Mouse (Mus musculus): ENCODE measurements at regions not wholly inside any gene's neighbourhood (a gene's known extent, or its start where the extent isn't known, plus 50 kb on each side); places are given as distances from the start of the nearest gene placed in this dataset.
A peak's percentile ranks its signal among the peaks of the same experiment; 100 is the strongest.

DNA sequence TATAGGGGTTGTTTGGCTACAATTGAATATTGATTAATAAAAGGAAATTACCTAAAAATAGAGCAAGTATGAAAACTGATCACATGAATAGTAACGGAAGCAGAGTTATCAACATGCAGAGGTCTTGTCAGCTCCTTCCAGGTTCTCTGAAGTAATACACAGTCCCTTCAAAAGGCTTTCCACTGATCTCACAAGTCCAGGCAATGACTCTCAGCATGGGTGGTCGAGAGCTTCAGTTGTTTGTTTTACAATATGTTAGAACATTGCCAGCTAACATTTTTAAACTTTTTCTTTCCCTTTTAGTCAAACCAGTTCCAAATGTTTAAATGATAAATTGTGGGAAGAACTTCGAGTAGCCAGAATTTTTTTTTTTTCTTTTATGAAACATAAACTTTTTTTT lies 424.8 kb upstream of the Flrt2 start:
- H3K4me1 ChIP-seq, result no peaks in the 10 kb centered on the region
- 0 out of 2 replicates have a peak, but pooled peaks cover 4% of the 10 kb centered on the region for H3K9me3 ChIP-seq
- H3K36me3 ChIP-seq (replicated peaks), result no peaks in the 10 kb centered on the region
- H3K27ac ChIP-seq (replicated peaks), result no peak overlapping the region
- no peak overlapping the region for H3K4me3 ChIP-seq
- H3K27me3 ChIP-seq (replicated peaks; ENCODE audit: low read depth, poor library complexity, severe bottlenecking), result no peaks in the 10 kb centered on the region
- WGBS, result 75% methylated on average over 3 of the region's 3 CpGs
- DNase-seq (ENCODE audit: low spot score), result no peak

DNA sequence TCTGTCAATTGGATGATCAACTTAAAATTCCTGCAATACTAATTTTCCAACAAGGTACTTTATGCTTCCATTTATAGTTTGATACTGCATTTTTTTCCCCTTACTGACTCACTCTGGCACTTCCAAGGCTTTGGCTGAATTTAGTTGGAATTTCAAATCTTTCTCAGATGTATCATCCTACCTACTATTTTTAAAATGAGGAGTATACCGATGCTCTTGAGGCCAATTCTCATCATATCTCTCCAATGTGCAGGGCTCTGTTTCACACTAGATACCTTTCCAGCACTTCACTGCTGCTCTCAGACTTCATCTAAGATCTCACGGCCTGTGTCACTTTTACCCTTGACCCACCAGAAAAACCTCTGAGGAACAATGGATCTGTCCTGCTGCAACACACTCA lies 386.6 kb upstream of the Flrt2 start:
- H3K27me3 ChIP-seq (replicated peaks; ENCODE audit: low read depth, poor library complexity, severe bottlenecking), result no peaks in the 10 kb centered on the region
- H3K4me3 ChIP-seq, result no peak overlapping the region
- 80% methylated on average over 2 of the region's 2 CpGs for WGBS
- no peak overlapping the region for H3K27ac ChIP-seq (replicated peaks)
- no peaks in the 10 kb centered on the region for H3K36me3 ChIP-seq (replicated peaks)
- DNase-seq (ENCODE audit: low spot score), result no peak
- H3K4me1 ChIP-seq, result no peaks in the 10 kb centered on the region
- no peaks in the 10 kb centered on the region for H3K9me3 ChIP-seq

GRCm38 (mm10) chr12:95315151-95315750 lies 376.8 kb upstream of the Flrt2 start:
- Histone ChIP-seq H3K4me3 (no peak overlapping the region), H3K27ac (replicated peaks) (no peak overlapping the region), H3K9me3 (no peaks in the 10 kb centered on the region), H3K36me3 (replicated peaks) (no peaks in the 10 kb centered on the region), H3K4me1 (no peaks in the 10 kb centered on the region), H3K27me3 (replicated peaks; ENCODE audit: low read depth, poor library complexity, severe bottlenecking) (no peaks in the 10 kb centered on the region)
- 94% methylated on average over 2 of the region's 2 CpGs for WGBS
- no peak for DNase-seq (ENCODE audit: low spot score)

DNA sequence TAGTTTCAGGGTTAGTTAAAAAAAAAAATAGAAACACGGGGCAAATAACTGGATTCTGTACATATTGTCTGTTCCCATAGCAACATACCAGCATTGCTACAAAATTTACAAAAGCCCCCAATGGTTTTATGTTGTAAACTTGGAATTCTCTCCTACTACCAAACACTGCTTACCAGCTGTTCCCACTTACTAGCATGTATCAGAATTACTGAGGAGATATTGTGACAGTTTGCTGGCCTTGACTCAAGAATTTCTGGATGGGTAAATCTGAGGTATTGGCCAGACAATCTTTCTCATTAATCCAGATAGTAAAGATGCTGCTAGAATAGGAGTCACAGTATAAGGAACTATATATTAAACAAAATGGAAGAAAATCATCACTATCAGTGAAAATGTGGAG lies 375.2 kb upstream of the Flrt2 start:
- WGBS, result 83% methylated on average over 1 of the region's 1 CpGs

GRCm38 (mm10) chr12:95321693-95322092 lies 370.3 kb upstream of the Flrt2 start:
- Histone ChIP-seq H3K27ac (replicated peaks) (no peak overlapping the region), H3K4me3 (no peak overlapping the region), H3K27me3 (replicated peaks; ENCODE audit: low read depth, poor library complexity, severe bottlenecking) (no peaks in the 10 kb centered on the region), H3K36me3 (replicated peaks) (no peaks in the 10 kb centered on the region), H3K4me1 (no peaks in the 10 kb centered on the region), H3K9me3 (no peaks in the 10 kb centered on the region)
- WGBS, result 80% methylated on average over 3 of the region's 3 CpGs
- no peak for DNase-seq (ENCODE audit: low spot score)

More for the DNA sequence above, 375.2 kb upstream of the Flrt2 start:
- no peak for DNase-seq (ENCODE audit: low spot score)
- Histone ChIP-seq H3K27ac (replicated peaks) (no peak overlapping the region), H3K4me1 (no peaks in the 10 kb centered on the region), H3K9me3 (no peaks in the 10 kb centered on the region), H3K27me3 (replicated peaks; ENCODE audit: low read depth, poor library complexity, severe bottlenecking) (no peaks in the 10 kb centered on the region), H3K36me3 (replicated peaks) (no peaks in the 10 kb centered on the region), H3K4me3 (no peak overlapping the region)

DNA sequence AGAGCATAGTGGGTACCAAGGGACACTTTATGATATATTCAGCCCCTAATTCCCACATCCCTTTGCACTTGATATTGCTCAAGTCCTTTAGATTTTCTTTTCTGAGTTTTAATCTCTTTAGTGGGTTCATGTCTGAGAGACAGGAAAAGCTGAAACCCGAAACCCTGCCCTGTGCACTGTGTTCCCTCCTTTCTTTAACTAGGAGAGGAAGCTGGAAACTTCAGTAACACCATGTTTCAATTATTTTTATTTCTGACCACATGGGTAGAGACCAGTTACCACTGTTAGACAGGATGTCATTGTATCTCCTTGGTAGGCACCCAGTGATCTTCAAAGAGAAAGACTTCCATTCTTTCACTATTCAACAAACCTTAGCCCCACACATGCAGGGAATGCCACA lies 362.4 kb upstream of the Flrt2 start:
- H3K9me3 ChIP-seq, result no peaks in the 10 kb centered on the region
- no peaks in the 10 kb centered on the region for H3K27me3 ChIP-seq (replicated peaks; ENCODE audit: low read depth, poor library complexity, severe bottlenecking)
- H3K36me3 ChIP-seq (replicated peaks), result no peaks in the 10 kb centered on the region
- 51% methylated on average over 1 of the region's 1 CpGs for WGBS
- DNase-seq (ENCODE audit: low spot score), result peak; percentile 11
- H3K4me3 ChIP-seq, result no peak overlapping the region
- no peak overlapping the region for H3K27ac ChIP-seq (replicated peaks)
- H3K4me1 ChIP-seq, result peaks cover 8% of the 10 kb centered on the region

DNA sequence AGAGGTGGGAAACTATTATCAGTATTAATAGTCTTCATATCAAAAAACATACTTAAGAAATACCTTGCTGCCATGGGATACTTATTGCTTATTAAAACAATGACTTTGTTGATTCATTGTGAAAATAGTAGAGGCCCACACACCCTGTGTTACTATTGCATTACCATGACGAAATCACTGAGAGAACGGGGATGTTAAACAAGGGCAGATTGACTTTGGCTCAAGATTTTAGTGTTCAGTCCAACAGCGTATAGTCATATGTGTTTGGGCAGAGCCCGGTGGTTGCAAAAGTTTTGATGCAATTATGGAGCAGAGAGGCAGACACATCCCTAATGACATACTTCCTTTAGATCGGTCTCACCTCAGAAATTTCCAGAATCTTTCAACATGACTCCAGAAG lies 344.2 kb upstream of the Flrt2 start:
- no peak overlapping the region for H3K27ac ChIP-seq (replicated peaks)
- DNase-seq (ENCODE audit: low spot score), result no peak
- H3K9me3 ChIP-seq, result no peaks in the 10 kb centered on the region
- no peaks in the 10 kb centered on the region for H3K27me3 ChIP-seq (replicated peaks; ENCODE audit: low read depth, poor library complexity, severe bottlenecking)
- H3K36me3 ChIP-seq (replicated peaks), result no peaks in the 10 kb centered on the region
- WGBS, result 90% methylated on average over 5 of the region's 5 CpGs
- H3K4me1 ChIP-seq, result no peaks in the 10 kb centered on the region
- H3K4me3 ChIP-seq, result no peak overlapping the region

- Histone ChIP-seq H3K4me3 (no peak overlapping the region), H3K27me3 (replicated peaks; ENCODE audit: low read depth, poor library complexity, severe bottlenecking) (peaks cover 12% of the 10 kb centered on the region), H3K36me3 (replicated peaks) (no peaks in the 10 kb centered on the region), H3K27ac (replicated peaks) (no peak overlapping the region), H3K4me1 (peaks cover 17% of the 10 kb centered on the region), H3K9me3 (no peaks in the 10 kb centered on the region)
- DNase-seq (ENCODE audit: low spot score), result peak; percentile 20
- 20% methylated on average over 6 of the region's 6 CpGs for WGBS
Measured at GRCm38 (mm10) chr12:95355151-95355550, 336.9 kb upstream of the Flrt2 start.

DNA sequence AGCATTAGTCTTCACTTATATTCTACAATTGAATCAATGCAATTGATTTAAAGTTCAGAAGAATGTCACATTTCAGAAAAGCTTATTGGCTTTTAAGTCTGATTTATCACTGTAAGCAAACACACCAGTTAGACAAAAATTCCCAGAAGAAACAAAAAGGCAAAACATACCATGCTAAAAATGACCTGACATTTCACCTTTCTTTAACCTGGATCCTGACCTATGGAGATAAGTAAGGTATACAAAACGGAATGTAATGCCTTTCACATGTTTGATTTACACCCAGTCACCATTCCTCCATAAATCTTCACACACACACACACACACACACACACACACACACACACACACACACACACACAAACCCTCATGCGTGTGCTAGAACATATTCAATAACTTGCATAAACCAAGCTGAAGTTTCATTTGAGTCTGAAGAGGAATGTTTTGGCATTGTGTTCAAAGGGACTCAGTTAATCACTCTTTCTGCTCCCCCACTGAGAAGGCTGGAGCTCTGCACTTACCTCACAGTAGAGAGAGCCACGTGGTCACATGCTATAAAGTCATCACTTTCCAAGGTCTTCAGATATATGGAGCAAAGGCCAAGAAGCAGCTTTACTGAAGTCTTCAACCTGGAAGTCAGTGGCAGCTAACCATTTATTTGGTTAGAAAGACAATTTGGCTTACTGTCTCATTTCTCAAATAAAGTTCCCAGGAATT lies 307.6 kb upstream of the Flrt2 start:
- DNase-seq (ENCODE audit: low spot score), result no peak
- H3K36me3 ChIP-seq (replicated peaks), result no peaks in the 10 kb centered on the region
- no peaks in the 10 kb centered on the region for H3K27me3 ChIP-seq (replicated peaks; ENCODE audit: low read depth, poor library complexity, severe bottlenecking)
- H3K27ac ChIP-seq (replicated peaks), result no peak overlapping the region
- H3K9me3 ChIP-seq, result no peaks in the 10 kb centered on the region
- no peak overlapping the region for H3K4me3 ChIP-seq
- WGBS, result 42% methylated on average over 3 of the region's 3 CpGs
- no peaks in the 10 kb centered on the region for H3K4me1 ChIP-seq

DNA sequence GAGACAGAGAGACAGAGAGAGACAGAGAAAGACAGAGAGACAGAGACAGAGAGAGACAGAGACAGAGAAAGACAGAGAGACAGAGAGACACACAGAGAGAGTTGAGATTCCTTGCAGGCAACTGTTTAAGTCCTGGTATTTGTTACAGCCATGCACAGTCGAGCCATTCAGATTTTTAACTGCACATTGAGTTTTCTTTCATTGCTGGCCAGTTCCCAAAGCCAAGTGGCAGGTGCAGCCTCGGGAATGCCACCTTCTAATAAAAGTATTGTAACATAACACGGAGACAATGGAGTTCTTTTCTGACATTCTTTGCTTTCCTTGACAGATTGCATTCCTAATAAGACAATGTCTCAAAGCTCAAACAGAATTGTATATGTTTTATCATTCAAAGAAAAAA lies 306.3 kb upstream of the Flrt2 start:
- H3K4me1 ChIP-seq, result no peaks in the 10 kb centered on the region
- H3K9me3 ChIP-seq, result no peaks in the 10 kb centered on the region
- H3K4me3 ChIP-seq, result no peak overlapping the region
- no peak overlapping the region for H3K27ac ChIP-seq (replicated peaks)
- WGBS, result 80% methylated on average over 3 of the region's 3 CpGs
- H3K36me3 ChIP-seq (replicated peaks), result no peaks in the 10 kb centered on the region
- no peaks in the 10 kb centered on the region for H3K27me3 ChIP-seq (replicated peaks; ENCODE audit: low read depth, poor library complexity, severe bottlenecking)
- no peak for DNase-seq (ENCODE audit: low spot score)

- 92% methylated on average over 2 of the region's 2 CpGs for WGBS
- no peak overlapping the region for H3K4me3 ChIP-seq
- H3K4me1 ChIP-seq, result no peaks in the 10 kb centered on the region
- no peaks in the 10 kb centered on the region for H3K36me3 ChIP-seq (replicated peaks)
- H3K27me3 ChIP-seq (replicated peaks; ENCODE audit: low read depth, poor library complexity, severe bottlenecking), result no peaks in the 10 kb centered on the region
- H3K27ac ChIP-seq (replicated peaks), result no peak overlapping the region
- H3K9me3 ChIP-seq, result no peaks in the 10 kb centered on the region
- no peak for DNase-seq (ENCODE audit: low spot score)
Measured at GRCm38 (mm10) chr12:95388185-95388584, 303.8 kb upstream of the Flrt2 start.

- H3K27ac ChIP-seq (replicated peaks), result no peak overlapping the region
- H3K9me3 ChIP-seq, result no peaks in the 10 kb centered on the region
- DNase-seq (ENCODE audit: low spot score), result no peak
- H3K27me3 ChIP-seq (replicated peaks; ENCODE audit: low read depth, poor library complexity, severe bottlenecking), result no peaks in the 10 kb centered on the region
- 0 out of 2 replicates have a peak, but pooled peaks cover 2% of the 10 kb centered on the region for H3K4me1 ChIP-seq
- no peak overlapping the region for H3K4me3 ChIP-seq
- no peaks in the 10 kb centered on the region for H3K36me3 ChIP-seq (replicated peaks)
- 74% methylated on average over 1 of the region's 1 CpGs for WGBS
Measured at GRCm38 (mm10) chr12:95392821-95393220, 299.2 kb upstream of the Flrt2 start.

DNA sequence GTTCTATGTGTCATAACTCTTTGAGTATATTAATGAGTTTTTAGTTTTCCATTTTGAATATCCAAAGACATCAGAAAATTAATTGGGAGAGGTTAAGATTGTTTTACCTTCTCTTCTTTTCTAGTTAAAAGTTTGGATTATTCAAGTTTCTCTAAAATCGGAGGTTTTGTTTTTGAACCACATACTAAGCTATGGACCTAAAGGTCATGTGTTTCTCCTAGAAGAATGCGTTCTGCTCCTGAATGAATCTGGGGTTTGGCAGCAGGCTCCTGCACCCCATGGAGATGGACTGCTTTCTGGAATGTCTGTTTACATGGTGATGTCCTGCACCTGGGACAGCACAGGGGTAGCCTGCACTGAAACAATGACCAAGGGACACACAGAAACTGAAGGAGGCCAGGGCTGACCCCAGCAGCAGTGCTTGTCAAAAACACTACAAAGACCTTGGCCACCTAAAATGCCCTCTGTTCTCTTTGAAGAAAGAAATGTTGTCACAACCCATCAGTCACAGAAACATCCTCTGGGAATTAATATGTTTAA lies 297.0 kb upstream of the Flrt2 start:
- Histone ChIP-seq H3K9me3 (no peaks in the 10 kb centered on the region), H3K4me1 (0 out of 2 replicates have a peak, but pooled peaks cover 2% of the 10 kb centered on the region), H3K36me3 (replicated peaks) (no peaks in the 10 kb centered on the region), H3K27ac (replicated peaks) (no peak overlapping the region), H3K27me3 (replicated peaks; ENCODE audit: low read depth, poor library complexity, severe bottlenecking) (no peaks in the 10 kb centered on the region), H3K4me3 (no peak overlapping the region)
- no peak for DNase-seq (ENCODE audit: low spot score)
- WGBS, result 72% methylated on average over 2 of the region's 2 CpGs

Data from embryonic facial prominence, embryonic 10.5 days (tissue).